Mouse (Mus musculus): ENCODE measurements around the gene Pygm. TPM values are rescaled to one million over a fixed set of nuclear protein-coding genes. Genes with fewer than 3 reads are reported as not detected.
A peak's percentile ranks its signal among the peaks of the same experiment; 100 is the strongest.

Gene Pygm
- 1,000 to 10,000 TPM; 5,552 to 6,904 TPM for total RNA-seq (2021)
- long read RNA-seq, experiment 1, transcript Pygm-203 (3 exons, 532 nt): minor isoform, 19 of 1,564 reads
- long read RNA-seq, experiment 1, transcript Pygm-201 (20 exons, 2,874 nt): major isoform, 573 of 1,564 reads
- long read RNA-seq, experiment 1, partial matches to known transcripts: 797 of 1,564 reads
- long read RNA-seq, experiment 1, other reads (novel, unspliced or antisense): 175 of 1,564 reads
- long read RNA-seq, experiment 2, transcript Pygm-201 (20 exons, 2,874 nt): major isoform, 1,120 of 2,195 reads
- long read RNA-seq, experiment 2, transcript Pygm-203 (3 exons, 532 nt): minor isoform, 20 of 2,195 reads
- long read RNA-seq, experiment 2, partial matches to known transcripts: 1,024 of 2,195 reads
- long read RNA-seq, experiment 2, other reads (novel, unspliced or antisense): 31 of 2,195 reads

GRCm38 (mm10) chr19:6384128-6384527 is at the start of gene Pygm:
Gene Pygm, plus strand, starts transcription at chr19:6384399.
- DNase-seq: peak; percentile 92

DNA sequence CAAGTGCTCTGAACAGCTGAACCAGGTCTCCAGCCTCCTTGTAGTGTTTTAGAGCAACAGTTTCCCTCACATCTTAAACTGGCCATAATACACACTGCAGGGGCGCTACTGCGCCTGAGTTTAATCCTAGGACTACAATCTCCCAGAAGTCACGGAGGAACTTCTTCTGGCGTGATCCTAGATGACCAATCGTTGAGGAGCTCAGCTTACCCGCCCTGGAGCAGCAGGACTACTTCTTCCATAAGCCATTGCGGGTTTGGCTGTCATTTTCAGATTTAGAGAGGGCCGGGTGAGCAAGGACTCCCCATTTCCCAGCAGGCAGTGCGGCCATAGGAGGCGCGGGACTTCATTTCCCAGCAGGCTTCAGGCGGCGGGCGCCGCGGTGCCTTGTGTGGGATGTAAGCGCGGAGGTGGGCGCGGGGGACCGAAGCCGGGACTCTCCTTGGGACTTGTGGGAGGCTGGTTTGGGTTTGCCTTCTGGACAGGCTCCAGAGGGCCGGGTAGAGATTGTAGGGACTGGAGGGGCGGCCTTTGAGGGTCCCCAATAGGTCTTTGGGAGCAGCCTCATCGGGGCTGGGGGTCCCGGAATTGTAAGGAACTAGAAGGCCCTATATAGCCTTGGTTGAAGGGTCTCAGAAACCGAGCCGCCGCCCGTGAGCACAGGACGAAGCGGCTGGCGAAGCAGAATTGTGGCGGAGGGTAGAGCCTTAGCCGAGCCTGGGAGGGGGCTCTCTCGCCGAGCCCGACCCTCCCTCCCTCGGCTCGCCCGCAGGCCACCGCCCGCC is 49.3 kb upstream of the Pygm start, which contains the start of gene Men1:
Gene Men1, plus strand, starts transcription at position 307 of the 785 bp plus-strand sequence.
- peak; percentile 94 for DNase-seq

DNA sequence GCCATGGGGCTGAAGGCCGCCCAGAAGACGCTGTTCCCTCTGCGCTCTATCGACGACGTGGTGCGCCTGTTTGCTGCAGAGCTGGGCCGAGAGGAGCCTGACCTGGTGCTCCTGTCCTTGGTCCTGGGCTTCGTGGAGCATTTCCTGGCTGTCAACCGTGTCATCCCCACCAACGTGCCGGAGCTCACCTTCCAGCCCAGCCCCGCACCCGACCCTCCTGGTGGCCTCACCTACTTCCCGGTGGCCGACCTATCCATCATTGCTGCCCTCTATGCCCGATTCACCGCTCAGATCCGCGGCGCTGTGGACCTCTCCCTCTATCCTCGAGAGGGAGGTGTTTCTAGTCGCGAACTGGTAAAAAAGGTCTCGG is 48.8 kb upstream of the Pygm start:
- DNase-seq: no peak

DNA sequence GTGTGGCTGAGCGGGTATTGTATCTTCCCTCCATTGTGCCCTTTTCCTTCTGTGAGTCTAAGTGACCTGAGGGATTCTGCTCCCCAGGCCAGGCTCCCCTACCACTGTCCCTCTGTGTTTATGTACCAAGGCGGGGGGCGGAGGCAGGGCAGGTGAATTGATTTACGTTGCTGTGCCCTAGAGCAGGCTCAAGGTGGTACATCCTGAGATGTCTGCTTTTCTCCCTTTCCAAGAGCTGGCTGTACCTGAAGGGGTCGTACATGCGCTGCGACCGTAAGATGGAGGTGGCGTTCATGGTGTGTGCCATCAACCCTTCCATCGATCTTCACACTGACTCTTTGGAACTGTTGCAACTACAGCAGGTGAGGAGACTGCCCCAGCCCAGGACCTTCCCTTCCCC is 47.3 kb upstream of the Pygm start:
- DNase-seq: no peak

GRCm38 (mm10) chr19:6338171-6338570 is 46.0 kb upstream of the Pygm start:
- no peak for DNase-seq

DNA sequence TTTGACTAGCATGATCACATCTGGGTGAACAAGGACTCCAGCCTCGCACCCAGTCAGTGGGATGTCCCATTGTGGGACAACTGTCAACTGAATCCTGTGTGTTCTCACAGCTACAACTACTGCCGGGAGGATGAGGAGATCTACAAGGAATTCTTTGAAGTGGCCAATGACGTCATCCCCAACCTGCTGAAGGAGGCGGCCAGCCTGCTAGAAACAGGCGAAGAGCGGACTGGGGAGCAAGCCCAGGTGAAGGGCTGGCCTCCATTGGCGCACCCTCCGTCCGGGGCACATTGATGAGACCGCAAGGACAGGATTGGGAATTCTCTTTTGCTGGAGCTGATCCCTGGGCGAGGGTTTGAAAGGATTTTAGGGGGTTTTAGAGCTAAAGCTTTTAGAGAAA is 45.5 kb upstream of the Pygm start:
- no peak for DNase-seq

DNA sequence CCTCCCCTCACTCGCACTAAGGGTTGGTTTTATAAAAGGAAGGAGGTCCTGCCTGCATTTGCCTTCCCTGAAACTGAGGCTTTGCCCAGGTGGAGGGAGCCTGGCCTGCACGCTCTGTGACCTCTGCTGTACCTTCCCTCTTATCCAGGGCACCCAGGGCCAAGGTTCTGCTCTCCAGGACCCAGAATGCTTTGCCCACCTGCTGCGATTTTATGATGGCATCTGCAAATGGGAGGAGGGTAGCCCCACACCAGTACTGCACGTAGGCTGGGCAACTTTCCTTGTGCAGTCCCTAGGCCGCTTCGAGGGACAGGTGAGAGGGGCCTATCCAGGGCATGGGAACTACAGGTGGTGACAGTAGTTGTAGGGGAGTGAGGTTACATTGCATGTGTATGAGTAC is 45.0 kb upstream of the Pygm start:
- no peak for DNase-seq

DNA sequence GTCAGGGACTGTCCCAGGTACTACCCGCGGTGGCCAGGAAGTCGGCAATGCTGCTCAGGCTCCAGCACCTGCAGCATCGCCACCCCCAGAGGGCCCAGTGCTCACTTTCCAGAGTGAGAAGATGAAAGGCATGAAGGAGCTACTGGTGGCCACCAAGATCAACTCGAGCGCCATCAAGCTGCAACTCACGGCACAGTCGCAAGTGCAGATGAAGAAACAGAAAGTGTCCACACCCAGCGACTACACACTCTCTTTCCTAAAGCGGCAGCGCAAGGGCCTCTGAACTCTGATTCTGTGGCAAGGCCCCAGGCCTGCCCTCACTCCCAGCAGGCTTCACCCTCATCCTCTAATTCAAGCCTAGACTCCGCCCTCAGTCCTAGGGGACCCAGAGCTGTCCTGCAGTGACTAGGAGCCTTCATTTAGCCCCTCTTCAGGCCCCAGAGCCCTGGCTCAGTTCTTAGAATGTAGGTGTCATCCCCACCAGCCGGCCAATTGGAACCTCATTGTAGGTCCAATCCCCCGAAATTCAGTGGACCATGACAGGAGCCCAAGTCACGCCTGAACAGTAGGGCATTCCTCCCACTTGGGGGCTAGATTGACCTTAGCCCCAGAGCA is 44.2 kb upstream of the Pygm start:
- no peak for DNase-seq

DNA sequence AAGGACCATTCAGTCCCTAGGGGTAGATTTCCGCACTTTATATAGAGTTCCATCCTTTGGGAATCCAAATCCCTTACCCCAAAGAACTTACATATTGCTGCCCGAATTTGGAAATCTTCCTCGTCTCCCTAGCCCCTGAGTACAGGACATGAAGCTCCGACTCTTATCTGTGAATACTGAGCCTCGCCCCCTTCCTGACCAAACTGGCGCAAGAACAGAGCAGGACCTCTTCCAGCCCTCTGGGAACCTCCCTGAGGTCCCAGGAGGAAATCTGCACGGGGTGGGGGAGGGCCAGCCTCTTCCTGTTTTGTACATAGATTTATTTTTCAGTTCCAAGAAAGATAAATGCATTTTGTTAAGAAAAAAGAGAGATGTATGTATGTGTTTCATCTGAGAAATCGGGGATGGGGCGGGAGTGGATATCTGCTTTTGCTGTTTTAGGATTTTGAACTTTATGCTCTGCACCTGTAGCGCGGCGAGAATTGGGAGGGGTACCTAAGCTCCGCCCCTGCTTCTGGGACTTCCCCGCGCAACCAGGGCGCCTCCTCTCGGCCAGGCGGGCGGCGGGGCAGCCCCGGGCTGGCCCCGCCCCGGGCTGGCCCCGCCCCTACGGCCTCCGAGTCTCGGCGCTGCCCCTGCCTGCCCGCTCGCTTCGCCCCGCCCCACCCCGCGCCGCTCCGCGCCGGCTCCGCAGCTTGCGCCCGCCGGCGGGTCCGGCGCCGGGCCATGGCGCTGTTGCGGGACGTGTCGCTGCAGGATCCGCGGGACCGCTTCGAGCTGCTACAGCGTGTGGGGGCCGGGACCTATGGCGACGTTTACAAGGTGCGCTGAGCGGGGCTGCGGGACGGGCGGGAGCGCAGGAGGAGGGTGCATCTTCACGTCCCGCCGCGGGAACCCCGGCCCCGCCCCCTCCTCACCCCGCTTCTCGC is 43.4 kb upstream of the Pygm start, which contains the start of gene Map4k2:
Gene Map4k2, plus strand, starts transcription at position 612 of the 929 bp plus-strand sequence.
- peak; percentile 91 for DNase-seq

GRCm38 (mm10) chr19:6341453-6342077 is 42.6 kb upstream of the Pygm start:
- no peak for DNase-seq

DNA sequence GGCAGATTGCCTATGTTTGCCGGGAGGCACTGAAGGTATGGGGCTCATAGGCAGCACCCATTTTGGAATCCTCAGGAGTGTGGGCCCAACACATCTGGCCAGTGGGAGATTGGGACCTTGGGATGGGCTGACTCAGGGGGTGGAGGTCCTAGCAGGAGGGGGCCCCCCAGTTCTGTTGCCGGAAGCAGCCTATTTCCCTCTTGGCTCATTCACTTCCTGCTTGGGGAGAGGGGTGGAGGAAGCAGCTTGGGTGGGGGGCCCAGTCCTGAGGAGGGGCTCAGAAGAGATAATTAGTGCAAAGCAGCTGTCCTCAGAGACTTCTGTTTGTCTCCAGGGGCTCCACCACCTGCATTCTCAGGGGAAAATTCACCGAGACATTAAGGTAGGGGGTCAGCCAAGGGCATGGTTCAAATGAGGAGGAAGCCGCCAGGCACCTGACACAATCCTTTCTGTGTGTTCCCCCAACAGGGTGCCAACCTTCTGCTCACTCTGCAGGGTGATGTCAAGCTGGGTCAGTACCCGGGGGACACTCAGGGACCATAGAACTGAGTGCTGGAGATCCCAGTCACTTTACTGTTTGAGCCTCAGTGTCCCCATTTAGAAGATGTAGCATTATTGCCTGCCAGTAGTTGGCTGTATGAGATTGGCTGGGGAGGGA is 41.8 kb upstream of the Pygm start:
- DNase-seq: no peak

GRCm38 (mm10) chr19:6343066-6343925 is 40.9 kb upstream of the Pygm start:
- no peak for DNase-seq

- no peak for DNase-seq
Measured at GRCm38 (mm10) chr19:6343996-6344395, 40.2 kb upstream of the Pygm start.

DNA sequence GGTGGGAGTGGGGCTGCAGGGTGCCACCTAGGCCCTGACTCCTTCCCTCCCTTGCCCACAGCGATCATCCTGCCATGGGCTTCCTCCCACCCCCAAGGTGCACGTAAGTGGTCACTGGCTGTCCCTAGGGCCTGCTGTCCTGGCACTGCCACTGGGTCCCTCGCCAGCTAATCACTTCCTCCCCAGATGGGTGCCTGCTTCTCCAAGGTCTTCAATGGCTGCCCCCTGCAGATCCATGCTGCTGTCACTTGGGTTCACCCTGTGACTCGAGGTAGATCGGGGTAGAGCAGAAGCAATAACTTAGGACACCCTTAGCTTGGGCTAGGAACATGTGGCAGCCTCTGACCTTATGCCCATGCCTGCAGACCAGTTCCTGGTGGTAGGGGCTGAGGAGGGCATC is 38.2 kb upstream of the Pygm start:
- DNase-seq: no peak

GRCm38 (mm10) chr19:6346661-6347060 is 37.5 kb upstream of the Pygm start:
- no peak for DNase-seq

GRCm38 (mm10) chr19:6347615-6348014 is 36.6 kb upstream of the Pygm start:
- DNase-seq: no peak

- DNase-seq: no peak
Measured at GRCm38 (mm10) chr19:6348717-6349116, 35.5 kb upstream of the Pygm start.

DNA sequence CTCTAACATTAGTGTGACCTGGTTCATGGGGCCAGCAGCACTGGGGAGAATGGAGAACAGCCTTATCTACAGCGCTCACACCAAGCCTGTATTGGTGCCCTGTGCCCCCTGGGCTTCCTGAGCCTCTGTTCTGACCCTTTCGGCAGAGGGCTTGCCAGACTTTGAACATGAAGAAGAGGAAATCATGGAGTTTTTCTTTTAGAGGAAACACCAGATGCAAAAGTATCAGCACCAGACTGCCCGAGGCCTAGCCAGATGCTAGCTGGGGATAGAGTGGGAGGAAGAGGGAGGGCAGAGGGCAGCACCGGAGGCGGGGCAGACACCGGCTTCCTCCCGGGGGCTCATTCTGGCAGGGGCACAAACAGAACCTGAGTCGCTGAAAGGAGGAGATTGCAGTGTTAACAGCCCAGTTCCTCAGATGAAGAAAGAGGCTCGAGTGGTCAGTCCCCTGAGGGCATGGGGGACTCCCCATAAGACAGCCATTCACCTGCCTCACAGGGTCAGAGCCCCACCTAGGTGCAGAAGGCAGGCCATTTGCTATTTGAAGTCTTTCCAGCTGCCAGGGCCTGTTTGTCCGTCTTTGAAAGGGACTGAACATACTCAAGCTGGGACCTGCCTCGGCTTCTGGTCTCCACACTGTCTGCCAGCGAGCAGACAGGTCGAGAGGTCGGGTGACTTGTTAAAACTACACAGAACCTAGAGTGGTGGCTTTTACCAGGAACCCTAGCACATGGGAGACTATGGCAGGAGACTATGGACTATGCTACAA is 34.8 kb upstream of the Pygm start:
- DNase-seq: no peak
